Mouse (Mus musculus): ENCODE data around the gene AL731706.1. TPM values are rescaled to one million over a fixed set of nuclear protein-coding genes. Genes with fewer than 3 reads are reported as not detected.
"Not testable (repeated sequence)": the region's sequence is repeated elsewhere in the genome, so short reads cannot be mapped to it uniquely, and the experiment has no call there.

The AL731706.1 gene
- polyA plus RNA-seq, 1 experiment from 2014 or later = 22.5 TPM

DNA sequence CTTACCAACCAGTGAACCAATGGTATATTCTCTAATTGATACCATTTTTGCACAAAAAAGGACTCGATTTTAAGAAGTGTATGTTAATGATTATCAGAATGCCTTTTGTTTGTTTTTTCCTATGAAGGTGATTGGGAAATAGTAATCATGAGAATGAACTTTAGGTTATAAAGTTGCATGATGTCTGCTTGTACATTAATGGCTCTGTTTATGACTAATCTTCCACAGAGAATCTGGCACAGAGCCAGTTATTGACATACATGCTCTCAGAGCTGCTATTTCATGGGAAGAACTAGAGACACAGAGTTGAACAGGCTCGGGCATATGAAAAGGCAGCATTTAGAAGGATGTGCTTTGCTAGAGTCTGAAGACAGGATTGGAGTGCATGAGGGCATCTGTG is 4.9 kb upstream of the AL731706.1 start:
- Histone ChIP-seq H3K4me2 (replicated peaks) (no peak overlapping the region), H3K9me3 (no peaks in the 10 kb centered on the region), H3K4me3 (no peak overlapping the region), H3K36me3 (no peaks in the 10 kb centered on the region), H3K4me1 (peaks cover 8% of the 10 kb centered on the region), H3K27me3 (no peaks in the 10 kb centered on the region), H3K9ac (replicated peaks) (no peak overlapping the region), H3K27ac (replicated peaks) (no peak overlapping the region)
- 84% methylated on average over 2 of the region's 2 CpGs for WGBS
- ATAC-seq (ENCODE audit: low FRiP score, low read depth) = no peak

DNA sequence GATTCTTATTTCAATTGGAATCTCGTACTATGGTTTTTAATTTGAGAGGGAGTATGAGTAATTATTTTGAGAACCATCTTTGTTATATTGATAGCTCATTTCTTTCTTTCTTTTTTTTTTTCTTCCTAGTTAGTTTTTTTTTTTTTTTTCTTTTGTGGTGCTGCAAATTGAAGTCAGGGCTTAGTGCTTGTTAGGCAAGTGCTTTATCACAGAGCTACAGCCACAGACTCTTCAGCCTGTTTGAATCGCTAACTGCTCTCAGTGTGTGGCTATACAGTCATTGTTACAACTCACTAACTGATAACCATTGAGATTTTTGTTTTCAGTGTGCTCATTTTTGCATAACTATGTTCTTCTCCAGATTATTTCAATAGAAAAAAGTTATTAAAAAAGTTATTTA is 3.3 kb upstream of the AL731706.1 start:
- no peaks in the 10 kb centered on the region for H3K27me3 ChIP-seq
- peaks cover 8% of the 10 kb centered on the region for H3K4me1 ChIP-seq
- H3K36me3 ChIP-seq = no peaks in the 10 kb centered on the region
- no peak overlapping the region for H3K27ac ChIP-seq (replicated peaks)
- no peak for ATAC-seq (ENCODE audit: low FRiP score, low read depth)
- H3K4me3 ChIP-seq = no peak overlapping the region
- no peak overlapping the region for H3K4me2 ChIP-seq (replicated peaks)
- no peaks in the 10 kb centered on the region for H3K9me3 ChIP-seq
- 53% methylated on average over 2 of the region's 2 CpGs for WGBS
- H3K9ac ChIP-seq (replicated peaks) = no peak overlapping the region

DNA sequence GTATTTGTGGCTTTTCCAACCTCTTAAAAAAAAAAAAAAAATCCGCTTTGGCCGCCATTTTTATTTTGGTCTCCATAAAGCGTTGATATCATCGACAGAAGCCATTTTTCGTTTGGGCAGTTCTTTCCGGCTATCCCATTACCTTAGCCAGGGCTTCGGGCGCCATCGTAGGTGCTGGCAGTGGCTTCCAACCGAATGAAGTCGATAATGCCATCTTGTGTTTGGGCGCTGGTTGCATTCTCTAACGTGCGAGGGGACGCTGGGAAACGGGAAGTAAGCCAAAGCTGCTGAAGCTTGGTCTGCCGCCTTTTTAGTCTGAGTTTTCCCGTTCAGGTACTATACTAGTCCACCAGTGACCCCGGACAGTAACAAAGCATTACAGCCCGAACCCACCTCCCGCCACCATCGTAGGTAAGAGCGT is 772 bp upstream of the AL731706.1 start:
- Histone ChIP-seq H3K9ac (replicated peaks) (peak overlapping the region; percentile 51), H3K4me2 (replicated peaks) (peak overlapping the region; percentile 51), H3K36me3 (no peaks in the 10 kb centered on the region), H3K27me3 (no peaks in the 10 kb centered on the region), H3K4me1 (peaks cover 8% of the 10 kb centered on the region), H3K4me3 (peak overlapping the region; percentile 83), H3K27ac (replicated peaks) (peak overlapping the region; percentile 88), H3K9me3 (no peaks in the 10 kb centered on the region)
- peak; percentile 81 for ATAC-seq (ENCODE audit: low FRiP score, low read depth)
- 0% methylated on average over 23 of the region's 23 CpGs for WGBS

DNA sequence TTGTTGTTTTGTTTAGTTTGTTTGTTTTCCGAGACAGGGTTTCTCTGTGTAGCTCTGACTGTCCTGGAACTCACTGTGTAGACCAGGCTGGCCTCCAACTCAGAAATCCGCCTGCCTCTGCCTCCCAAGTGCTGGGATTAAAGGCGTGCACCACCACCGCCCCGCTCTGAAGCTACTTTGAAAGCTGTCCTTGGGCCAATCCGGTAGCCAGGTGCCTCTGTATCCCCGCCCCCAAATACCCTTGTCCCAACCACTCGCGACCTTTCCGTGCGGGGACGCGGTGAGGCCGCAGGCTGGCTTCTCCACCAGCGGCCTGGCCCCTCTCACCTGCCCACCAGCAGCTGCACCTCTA is 497 bp downstream of the AL731706.1 start:
- Histone ChIP-seq H3K4me2 (replicated peaks) (peak overlapping the region; percentile 46), H3K27ac (replicated peaks) (peak overlapping the region; percentile 88), H3K4me3 (peak overlapping the region; percentile 83), H3K9ac (replicated peaks) (peak overlapping the region; percentile 87)
- not testable (repeated sequence) for H3K4me1 ChIP-seq, H3K27me3 ChIP-seq, H3K9me3 ChIP-seq, H3K36me3 ChIP-seq
- peak; percentile 67 for ATAC-seq (ENCODE audit: low FRiP score, low read depth)
- WGBS = 7% methylated on average over 15 of the region's 15 CpGs

DNA sequence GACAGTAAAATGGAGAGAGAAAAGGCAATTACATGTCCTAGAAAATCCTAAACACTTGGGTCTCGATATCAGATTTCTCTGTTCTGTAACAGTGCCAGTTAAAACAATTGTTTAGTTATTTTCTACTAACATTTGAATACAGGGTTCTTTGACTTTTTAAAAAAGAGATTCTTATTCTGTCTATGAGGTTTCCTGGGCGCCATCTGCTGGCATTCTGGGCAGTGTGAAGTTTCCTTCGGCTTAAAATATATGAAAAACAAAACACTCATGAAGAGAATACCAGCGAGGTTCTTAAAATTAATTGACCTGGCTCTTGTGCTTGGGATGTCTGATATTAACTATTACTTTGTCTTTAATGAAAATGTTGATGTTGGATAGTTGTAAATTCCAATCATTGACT is 4.3 kb downstream of the AL731706.1 start:
- ATAC-seq (ENCODE audit: low FRiP score, low read depth) = no peak
- Histone ChIP-seq H3K27me3 (no peaks in the 10 kb centered on the region), H3K9ac (replicated peaks) (no peak overlapping the region), H3K4me3 (no peak overlapping the region), H3K9me3 (no peaks in the 10 kb centered on the region), H3K4me2 (replicated peaks) (no peak overlapping the region), H3K36me3 (peaks cover 18% of the 10 kb centered on the region), H3K4me1 (no peaks in the 10 kb centered on the region), H3K27ac (replicated peaks) (no peak overlapping the region)
- 73% methylated on average over 4 of the region's 4 CpGs for WGBS

DNA sequence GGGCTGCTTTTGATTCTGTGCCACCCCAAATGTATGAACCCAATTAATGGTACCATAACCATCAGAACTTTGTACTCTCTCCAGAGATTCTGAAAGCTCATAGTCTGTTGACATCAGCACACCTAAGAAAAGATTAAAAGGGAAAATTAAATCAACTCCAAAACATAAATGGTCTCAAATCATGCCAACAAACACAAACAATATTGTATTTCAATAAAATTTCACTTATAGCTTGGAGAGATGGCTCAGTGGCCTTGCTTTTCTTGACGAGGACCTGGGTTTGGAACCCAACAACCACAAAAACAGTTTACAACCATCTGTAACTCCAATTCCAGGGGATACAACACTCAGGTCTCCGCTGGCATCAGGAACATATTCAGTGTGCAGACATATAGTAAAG is 5.6 kb downstream of the AL731706.1 start, which contains the start of gene AL731706.2:
Gene AL731706.2, minus strand, starts transcription at position 101 of the 400 bp plus-strand sequence.
- Histone ChIP-seq H3K4me2 (replicated peaks) (no peak within 1 kb of the TSS), H3K36me3 (peaks cover 31% of the 10 kb centered on the region), H3K9me3 (no peaks in the 10 kb centered on the region), H3K4me1 (no peaks in the 10 kb centered on the region), H3K27me3 (no peaks in the 10 kb centered on the region), H3K9ac (replicated peaks) (no peak within 1 kb of the TSS), H3K4me3 (no peak within 1 kb of the TSS), H3K27ac (replicated peaks) (no peak within 1 kb of the TSS)
- ATAC-seq (ENCODE audit: low FRiP score, low read depth) = no peak
- WGBS = 95% methylated on average over 2 of the region's 2 CpGs

DNA sequence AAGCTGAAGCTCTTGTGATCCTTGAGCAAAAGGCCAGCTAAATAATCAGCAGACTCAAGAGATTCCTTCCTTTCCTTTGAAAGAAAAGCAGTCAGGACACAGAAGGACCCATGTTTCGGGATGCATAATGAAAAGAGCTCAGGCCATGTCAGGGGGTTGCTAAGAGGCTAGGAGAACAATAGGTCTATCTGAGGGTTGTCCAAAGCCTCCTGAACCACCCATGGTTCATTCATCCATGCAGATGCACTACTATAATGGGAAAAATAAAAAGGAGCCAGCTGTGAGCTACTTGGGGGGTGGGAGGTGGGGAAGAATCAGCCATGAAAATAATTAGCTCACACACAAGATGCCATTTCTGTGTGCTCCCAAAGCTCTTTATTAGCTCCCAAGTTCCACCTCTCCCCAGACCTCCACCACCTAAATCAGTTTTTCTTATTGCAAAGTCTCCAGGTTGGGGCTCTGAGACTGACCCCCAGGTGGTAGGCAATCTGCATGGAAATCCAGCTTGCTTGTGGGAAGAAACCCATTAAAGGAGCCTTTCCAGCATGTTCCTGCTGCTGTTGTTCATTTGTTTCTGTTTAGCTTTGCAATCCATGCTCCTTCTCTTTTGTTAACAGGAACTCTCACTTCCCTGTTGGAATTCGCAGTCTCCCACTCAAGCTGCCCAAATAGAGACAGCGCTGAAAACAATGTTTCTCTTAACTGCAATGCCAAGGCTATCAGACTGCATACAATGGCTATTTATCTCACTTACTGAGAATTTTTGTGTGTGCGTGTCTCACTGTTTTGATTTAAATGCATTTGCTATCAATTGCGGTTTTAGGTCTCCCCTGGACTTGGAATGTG is 36.4 kb downstream of the AL731706.1 start:
- H3K4me2 ChIP-seq (replicated peaks) = no peak overlapping the region
- peak; percentile 65 for ATAC-seq (ENCODE audit: low FRiP score, low read depth)
- H3K9ac ChIP-seq (replicated peaks) = no peak overlapping the region
- H3K9me3 ChIP-seq = no peaks in the 10 kb centered on the region
- H3K4me3 ChIP-seq = no peak overlapping the region
- 8% methylated on average over 5 of the region's 5 CpGs for WGBS
- no peaks in the 10 kb centered on the region for H3K27me3 ChIP-seq
- H3K36me3 ChIP-seq = no peaks in the 10 kb centered on the region
- peaks cover 21% of the 10 kb centered on the region for H3K4me1 ChIP-seq
- peak overlapping the region; percentile 25 for H3K27ac ChIP-seq (replicated peaks)

DNA sequence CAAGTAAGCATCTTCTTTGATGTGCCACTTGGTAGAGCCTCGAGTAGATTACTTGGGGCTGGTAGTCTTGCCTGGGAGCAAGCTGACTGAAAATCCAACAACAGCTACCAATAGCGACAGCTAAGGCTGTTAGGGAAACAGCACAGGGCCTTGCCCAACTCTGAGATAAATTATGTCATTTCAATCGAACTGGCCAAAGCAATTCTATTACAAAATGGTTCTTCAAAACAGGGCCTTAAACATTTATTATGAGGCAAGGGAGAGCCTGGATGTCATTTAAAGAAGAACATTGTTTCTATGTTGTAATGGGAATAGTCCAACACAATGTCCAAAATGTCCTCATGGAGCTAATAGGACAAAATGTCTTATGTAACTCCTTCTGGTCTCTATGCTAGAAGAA is 40.8 kb downstream of the AL731706.1 start:
- 75% methylated on average over 3 of the region's 3 CpGs for WGBS
- H3K36me3 ChIP-seq = no peaks in the 10 kb centered on the region
- no peak overlapping the region for H3K9ac ChIP-seq (replicated peaks)
- H3K4me1 ChIP-seq = peaks cover 19% of the 10 kb centered on the region
- no peak overlapping the region for H3K4me3 ChIP-seq
- H3K27ac ChIP-seq (replicated peaks) = no peak overlapping the region
- H3K9me3 ChIP-seq = no peaks in the 10 kb centered on the region
- no peaks in the 10 kb centered on the region for H3K27me3 ChIP-seq
- no peak overlapping the region for H3K4me2 ChIP-seq (replicated peaks)
- ATAC-seq (ENCODE audit: low FRiP score, low read depth) = no peak

DNA sequence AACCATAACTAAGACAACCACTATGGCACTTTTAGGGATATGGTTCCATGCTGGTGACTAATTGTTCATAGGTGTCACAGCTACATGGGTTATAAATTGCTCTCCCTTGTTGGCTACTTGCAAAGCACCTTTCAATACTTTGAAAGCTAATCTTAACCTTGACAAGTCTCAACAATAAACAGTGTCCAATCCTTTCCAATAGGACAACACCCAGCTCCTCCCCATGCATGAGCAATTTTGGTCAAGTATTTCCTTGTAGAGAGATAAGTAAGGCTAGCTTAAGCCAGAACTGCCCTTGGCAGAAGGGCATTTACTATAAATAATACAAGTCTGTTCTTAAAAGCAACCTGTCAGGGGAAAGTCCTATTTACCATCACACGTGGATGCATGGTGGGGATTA is 53.2 kb downstream of the AL731706.1 start:
- Histone ChIP-seq H3K27me3 (no peaks in the 10 kb centered on the region), H3K9me3 (no peaks in the 10 kb centered on the region), H3K9ac (replicated peaks) (no peak overlapping the region), H3K4me2 (replicated peaks) (no peak overlapping the region), H3K4me3 (no peak overlapping the region), H3K4me1 (no peaks in the 10 kb centered on the region), H3K27ac (replicated peaks) (no peak overlapping the region), H3K36me3 (no peaks in the 10 kb centered on the region)
- ATAC-seq (ENCODE audit: low FRiP score, low read depth) = no peak
- 42% methylated on average over 1 of the region's 1 CpGs for WGBS

DNA sequence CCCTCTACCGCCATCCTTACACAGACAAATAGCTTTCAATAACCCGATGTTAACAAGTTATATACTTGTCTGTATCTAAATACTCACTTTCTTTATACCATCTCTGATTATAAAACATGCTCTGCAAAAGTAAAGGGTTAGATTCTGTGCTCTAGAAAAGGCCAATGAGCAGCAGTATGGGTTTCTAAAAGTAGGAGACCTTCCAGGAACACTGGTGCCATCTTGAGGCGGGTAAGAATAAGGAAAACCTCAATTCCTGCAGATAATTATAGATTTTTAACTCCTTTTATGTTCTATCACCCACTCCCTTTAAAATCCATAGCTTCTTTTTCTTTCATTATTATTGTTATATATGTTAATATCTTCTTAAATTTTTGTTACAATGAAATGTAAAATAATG is 55.3 kb downstream of the AL731706.1 start:
- Histone ChIP-seq H3K36me3 (no peaks in the 10 kb centered on the region), H3K9me3 (no peaks in the 10 kb centered on the region)
- WGBS = 61% methylated on average over 3 of the region's 3 CpGs

DNA sequence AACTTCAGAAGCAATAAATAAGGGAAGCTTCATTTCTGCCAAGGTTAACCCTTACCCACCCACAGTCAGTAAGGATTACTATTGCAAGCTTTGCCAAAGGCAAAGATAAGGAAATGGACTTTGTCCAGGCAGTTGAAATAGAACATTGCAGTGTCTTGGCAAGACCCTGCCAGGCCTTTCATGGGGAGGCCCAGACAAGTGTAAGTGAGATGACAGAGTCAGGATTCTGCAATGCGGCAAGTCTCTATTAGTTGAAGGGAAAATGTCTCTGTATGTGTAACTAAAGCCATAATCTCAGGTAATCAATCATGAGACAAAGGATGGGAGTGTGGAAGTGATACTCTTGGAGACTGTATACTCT is 56.5 kb downstream of the AL731706.1 start:
- Histone ChIP-seq H3K27me3 (no peaks in the 10 kb centered on the region), H3K4me2 (replicated peaks) (no peak overlapping the region), H3K27ac (replicated peaks) (no peak overlapping the region), H3K4me1 (no peaks in the 10 kb centered on the region), H3K36me3 (no peaks in the 10 kb centered on the region), H3K9ac (replicated peaks) (no peak overlapping the region), H3K9me3 (no peaks in the 10 kb centered on the region), H3K4me3 (no peak overlapping the region)
- no peak for ATAC-seq (ENCODE audit: low FRiP score, low read depth)
- WGBS = 92% methylated on average over 1 of the region's 1 CpGs

More for the DNA sequence above, 55.3 kb downstream of the AL731706.1 start:
- ATAC-seq (ENCODE audit: low FRiP score, low read depth) = no peak
- Histone ChIP-seq H3K27ac (replicated peaks) (no peak overlapping the region), H3K4me2 (replicated peaks) (no peak overlapping the region), H3K4me3 (no peak overlapping the region), H3K9ac (replicated peaks) (no peak overlapping the region), H3K27me3 (no peaks in the 10 kb centered on the region), H3K4me1 (no peaks in the 10 kb centered on the region)

DNA sequence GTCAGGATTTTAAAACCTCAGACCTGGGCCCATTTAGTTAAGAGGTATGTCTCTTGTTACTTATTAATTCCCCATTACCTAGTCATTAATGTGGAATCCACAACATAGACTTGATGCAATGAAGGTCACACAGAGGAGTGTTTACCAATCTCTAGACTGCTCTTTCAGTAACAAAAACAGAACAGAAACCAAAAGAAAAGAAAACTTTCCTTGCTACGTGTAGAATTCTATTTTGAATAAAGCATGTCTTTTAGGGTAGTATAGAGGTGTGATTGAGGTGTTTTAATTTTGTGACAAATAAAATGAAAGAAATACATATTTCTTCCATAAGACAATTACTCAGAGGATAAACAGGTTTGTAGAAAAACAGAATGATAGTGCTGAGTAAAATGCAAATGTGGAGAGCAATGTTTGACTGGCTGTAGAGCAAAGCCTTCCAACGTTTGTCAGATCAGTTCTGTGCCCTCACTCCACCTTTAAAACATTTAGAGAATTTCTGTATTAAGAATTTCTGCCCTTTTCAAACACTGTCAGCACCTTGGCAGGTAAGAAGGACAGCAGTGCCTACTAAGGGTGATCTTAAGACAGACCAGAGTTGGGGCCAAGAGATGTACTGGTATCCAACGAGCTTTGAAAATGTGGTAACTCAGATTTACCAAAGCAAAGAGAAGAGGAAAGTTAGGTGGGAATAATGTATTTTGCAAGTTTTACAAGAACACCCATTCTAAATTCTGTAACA is 57.0 kb downstream of the AL731706.1 start:
- WGBS = 85% methylated on average over 3 of the region's 3 CpGs
- Histone ChIP-seq H3K9ac (replicated peaks) (no peak overlapping the region), H3K27ac (replicated peaks) (no peak overlapping the region)

More for the DNA sequence above, 57.0 kb downstream of the AL731706.1 start:
- no peak overlapping the region for H3K4me2 ChIP-seq (replicated peaks)
- H3K4me3 ChIP-seq = no peak overlapping the region
- no peaks in the 10 kb centered on the region for H3K4me1 ChIP-seq
- no peaks in the 10 kb centered on the region for H3K9me3 ChIP-seq
- no peak for ATAC-seq (ENCODE audit: low FRiP score, low read depth)
- H3K27me3 ChIP-seq = no peaks in the 10 kb centered on the region
- no peaks in the 10 kb centered on the region for H3K36me3 ChIP-seq

Measured in midbrain, embryonic 12.5 days (tissue).